Mouse (Mus musculus) embryo, embryonic 9.5 days (tissue): ENCODE results near the gene Gm43064.
"Not testable (repeated sequence)": the region's sequence is repeated elsewhere in the genome, so short reads cannot be mapped to it uniquely, and the experiment has no call there.

Experiments used
- DNase-seq: peaks from one replicate; pipeline ENCODE4 v3.0.0-alpha.2; 2017; ENCODE audit errors: extremely low spot score

Gm43064 gene

GRCm38 (mm10) chr3:103799507-103799906, 9.9 kb upstream of the Gm43064 start:
- no peak for DNase-seq

DNA sequence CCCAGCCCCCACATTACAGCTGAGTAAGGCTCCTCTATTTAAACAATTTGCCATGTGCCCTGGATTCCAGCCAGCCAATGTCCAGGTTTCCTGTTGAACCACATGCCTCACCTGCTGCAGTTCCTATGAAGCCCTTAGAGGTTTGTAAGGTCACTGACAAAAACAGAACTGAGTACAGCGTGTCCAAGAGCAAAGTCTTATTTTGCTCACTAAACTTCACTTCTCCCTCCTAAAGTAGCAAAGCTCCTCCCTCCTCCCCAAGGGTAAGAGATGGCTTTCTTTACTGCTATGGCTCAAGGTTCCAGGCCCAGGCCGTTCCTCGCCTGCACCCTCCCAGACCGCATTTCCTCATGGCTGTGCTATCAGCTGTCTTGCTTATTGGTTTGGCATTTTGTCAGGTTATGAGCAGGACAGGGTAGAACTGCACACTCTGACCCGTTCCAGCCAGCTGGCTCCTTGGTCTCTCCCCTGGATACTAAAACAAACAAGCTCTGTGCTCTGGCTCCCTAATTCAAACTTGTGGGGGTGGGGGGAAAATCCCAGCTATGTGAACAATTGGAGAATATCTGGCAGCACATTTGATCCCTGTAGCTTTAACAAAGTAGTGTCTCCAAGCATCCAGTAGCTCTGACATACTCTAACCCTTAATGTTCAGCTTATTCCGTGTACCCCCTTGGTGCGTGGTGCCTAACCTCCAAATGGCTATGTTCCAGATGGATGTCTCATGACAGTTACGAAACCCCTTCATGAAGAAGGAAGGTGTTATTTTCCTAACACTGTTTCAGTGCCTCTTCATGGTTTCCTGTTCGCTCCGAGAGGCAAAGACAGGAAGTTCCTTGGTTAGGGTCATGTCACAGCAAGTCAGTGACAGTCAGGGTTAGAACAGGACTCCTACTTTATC, 7.5 kb upstream of the Gm43064 start:
- no peak for DNase-seq

- DNase-seq = no peak
Observed at GRCm38 (mm10) chr3:103802861-103803260, 6.5 kb upstream of the Gm43064 start.

DNA sequence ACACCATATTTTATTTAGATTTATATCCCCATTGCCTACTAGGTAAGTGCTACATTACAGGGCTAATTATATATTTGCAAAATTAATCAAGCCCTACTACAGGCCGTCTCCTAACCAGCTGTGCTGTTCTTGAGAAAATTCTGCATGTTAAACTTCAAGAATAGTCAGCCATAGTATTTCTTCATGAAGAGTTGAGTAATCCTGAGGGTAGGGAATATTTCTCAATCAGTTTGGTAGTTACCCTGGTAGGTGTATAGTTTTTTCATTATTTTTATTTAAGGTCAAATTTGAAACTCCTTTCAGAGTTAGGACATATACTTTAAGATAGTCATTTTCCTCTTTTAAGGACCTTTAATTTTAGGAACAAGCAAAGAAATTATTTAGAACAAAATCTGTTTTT, 3.7 kb upstream of the Gm43064 start:
- DNase-seq = no peak

DNA sequence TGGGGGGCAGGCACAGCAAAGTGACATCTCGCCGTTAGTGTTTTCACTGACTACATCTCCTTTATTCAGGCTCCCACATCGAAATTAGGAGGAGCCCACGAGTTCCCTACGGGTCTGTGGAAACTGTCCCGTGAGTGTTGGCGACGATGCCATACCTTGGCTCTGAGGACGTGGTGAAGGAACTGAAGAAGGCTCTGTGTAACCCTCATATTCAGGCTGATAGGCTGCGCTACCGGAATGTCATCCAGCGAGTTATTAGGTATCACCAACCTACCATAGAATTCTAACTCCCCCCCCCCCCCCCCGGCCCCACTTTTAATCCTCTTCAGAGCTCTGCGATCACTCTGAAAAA, 402 bp downstream of the Gm43064 start:
- DNase-seq = no peak

DNA sequence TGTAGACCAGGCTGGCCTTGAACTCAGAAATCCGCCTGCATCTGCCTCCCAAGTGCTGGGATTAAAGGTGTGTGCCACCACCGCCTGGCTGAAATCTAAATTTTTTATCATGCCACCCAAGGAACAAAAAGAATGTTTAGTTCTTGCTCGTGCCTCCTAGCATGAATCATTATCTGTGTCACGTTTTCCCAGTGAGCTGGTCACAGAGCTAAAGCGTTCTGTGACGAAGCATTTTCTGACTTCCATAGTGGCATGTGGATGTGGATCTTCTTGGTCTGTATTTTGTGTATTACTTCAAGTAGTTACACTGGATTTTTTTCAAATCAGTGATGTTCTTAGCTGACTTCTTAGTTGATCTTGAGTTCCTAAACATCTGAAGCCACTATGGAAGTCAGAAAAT, 1.6 kb downstream of the Gm43064 start:
- no peak for DNase-seq

GRCm38 (mm10) chr3:103827548-103827947, 18.2 kb downstream of the Gm43064 start:
- no peak for DNase-seq

DNA sequence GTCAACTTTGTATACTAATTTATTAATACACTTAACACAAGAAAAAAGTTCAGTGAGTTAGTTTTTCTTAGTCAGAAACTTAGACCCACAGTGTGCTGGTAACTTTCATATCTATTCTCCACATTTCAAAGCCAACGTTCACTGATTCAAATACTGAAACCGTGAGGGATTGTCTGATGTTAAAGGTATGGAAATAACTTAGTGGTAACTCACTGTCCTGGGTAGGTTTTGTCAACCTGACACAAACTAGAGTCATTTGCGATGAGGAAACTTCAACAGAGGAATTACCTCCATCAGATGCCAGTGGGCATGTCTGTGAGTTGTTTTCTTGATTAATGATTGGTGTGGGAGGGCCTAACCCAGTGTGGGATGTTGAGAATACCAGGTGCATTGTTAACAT, 19.7 kb downstream of the Gm43064 start:
- DNase-seq = no peak

DNA sequence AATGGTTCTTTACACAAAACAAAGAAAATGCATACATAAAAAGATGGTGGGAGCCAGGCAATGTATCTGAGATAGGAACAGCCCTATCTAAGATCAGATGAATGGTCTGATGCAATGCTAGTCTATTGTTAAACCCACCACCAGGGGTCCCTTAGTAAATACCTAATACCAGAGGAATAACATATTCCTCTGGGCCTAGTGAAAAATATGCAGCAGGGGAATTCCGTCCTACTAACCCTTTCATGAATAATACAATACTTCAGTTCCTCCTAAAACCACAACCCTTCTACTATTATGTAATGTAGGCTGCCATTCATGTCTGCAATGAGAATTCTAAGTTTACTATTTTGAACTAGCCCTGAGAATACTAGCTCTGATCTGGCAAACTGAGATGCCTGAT, 21.3 kb downstream of the Gm43064 start:
- DNase-seq = not testable (repeated sequence)

GRCm38 (mm10) chr3:103831146-103831545, 21.8 kb downstream of the Gm43064 start:
- DNase-seq = no peak

GRCm38 (mm10) chr3:103832426-103832825, 23.1 kb downstream of the Gm43064 start, which contains the start of gene Bcl2l15:
TSS of gene Bcl2l15 (plus strand) at chr3:103832601.
- no peak for DNase-seq

DNA sequence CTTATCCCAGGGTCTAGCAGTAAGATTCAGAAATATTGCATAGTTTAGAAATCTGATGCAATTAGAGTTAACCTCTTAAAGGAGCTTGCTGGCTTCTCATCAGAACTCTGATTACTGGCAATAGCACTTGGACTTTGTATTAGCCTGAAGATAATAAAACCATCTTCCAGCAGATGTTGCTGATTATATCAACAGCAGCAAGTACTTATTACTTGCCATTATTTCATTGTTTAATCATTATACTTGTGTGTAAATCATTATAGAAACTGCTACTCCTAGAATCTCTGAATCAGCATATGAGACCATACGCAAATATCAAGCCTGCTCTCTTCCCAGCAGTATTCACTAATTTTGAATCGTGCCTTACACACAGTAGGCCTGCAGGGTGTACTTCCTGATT, 24.6 kb downstream of the Gm43064 start:
- DNase-seq = no peak

- no peak for DNase-seq
Observed at GRCm38 (mm10) chr3:103835272-103835950, 26.0 kb downstream of the Gm43064 start.

GRCm38 (mm10) chr3:103835951-103836310, 26.6 kb downstream of the Gm43064 start:
- DNase-seq = no peak

- no peak for DNase-seq
Observed at GRCm38 (mm10) chr3:103836453-103836852, 27.1 kb downstream of the Gm43064 start.

DNA sequence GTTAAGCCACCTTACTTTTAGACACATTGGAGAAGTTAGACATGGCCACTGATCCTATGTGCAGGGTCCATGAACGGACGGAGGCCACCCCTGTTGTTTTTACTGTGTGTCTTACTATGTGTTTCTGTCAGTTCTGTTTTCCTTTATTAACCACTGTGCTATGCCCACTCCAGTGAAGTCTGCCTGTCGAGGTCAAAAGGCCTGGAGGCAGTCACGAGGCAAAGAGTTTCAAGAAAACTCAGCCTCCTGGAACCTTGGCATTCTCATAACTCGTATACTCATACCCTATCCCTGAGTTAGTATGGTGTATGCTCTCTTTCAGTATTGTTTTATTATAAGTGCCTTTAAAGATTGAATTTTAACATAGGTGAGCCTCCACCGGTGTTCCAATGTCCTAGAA, 30.3 kb downstream of the Gm43064 start:
- DNase-seq = no peak

GRCm38 (mm10) chr3:103840195-103840594, 30.8 kb downstream of the Gm43064 start:
- not testable (repeated sequence) for DNase-seq

DNA sequence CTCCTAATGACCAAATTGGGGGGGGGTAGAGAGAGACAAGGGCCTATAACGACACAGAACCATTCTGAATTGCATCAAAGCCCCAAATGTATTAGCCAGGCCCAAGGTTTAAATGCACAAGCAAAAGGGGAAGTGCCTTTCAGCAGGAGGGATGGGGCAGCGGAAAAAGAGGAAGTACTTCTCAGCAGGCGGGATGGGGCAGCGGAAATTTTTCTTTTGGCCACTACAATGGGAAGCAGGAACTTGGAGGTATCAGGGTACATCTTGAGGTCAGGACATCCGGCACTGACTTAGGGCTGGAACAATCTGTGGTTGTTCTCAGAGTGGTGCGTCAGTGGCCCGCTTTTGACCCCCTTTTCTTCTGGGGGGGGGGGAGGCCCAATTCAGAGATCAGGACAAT, 31.6 kb downstream of the Gm43064 start:
- not testable (repeated sequence) for DNase-seq

DNA sequence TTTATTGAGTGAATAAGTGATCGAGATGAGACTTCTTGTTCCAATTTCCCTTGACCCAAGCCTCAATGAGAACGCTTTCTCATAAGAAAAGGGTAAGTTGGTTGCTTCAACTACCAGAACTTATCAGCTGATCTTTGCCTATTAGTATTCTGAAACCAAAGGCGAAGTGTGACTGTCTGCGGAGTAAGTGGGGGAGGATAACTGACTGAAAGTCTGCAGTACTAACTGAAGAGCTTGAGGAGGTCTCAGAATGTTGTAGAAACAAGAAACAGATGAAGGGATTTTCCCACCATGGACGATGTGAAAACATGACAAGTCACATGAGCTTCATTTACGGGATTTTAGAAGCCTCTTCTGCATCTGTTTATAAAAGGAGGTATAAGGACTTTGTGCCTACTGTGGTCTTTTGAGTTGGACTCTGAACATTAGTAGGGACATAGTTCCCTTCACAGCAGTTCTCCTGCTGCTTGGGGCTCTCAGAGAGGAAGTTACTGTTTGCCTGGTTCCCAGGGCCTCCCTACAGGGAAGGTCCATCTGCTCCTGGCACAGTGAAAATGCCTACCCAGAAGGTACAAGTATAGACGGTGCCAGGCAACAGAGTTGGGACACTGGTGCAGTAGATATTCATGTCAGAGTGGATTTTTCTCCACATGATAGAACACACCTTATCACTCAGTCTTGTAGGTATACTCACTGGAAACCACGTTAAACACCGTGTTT, 41.4 kb downstream of the Gm43064 start:
- no peak for DNase-seq

- DNase-seq = no peak
Observed at GRCm38 (mm10) chr3:103851481-103851880, 42.1 kb downstream of the Gm43064 start.

DNA sequence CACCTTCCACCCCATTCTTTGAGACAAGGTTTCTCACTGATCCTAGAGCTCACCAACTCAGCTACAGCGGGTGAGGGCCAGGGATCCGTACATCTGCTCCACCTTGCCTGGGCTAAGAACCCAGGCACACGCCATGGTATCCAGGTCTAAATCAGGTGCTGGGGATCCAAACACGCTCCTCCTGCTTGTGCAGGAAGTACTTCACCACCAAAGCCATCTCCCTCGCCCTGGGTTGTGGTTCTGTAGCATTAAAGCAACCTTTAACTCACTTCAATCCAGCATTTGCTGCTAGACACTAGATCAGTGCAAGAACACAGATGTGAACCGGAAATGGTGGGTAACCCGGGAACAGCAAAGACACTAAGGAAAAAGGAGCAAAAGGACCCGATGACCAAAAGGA, 42.5 kb downstream of the Gm43064 start:
- DNase-seq = no peak

DNA sequence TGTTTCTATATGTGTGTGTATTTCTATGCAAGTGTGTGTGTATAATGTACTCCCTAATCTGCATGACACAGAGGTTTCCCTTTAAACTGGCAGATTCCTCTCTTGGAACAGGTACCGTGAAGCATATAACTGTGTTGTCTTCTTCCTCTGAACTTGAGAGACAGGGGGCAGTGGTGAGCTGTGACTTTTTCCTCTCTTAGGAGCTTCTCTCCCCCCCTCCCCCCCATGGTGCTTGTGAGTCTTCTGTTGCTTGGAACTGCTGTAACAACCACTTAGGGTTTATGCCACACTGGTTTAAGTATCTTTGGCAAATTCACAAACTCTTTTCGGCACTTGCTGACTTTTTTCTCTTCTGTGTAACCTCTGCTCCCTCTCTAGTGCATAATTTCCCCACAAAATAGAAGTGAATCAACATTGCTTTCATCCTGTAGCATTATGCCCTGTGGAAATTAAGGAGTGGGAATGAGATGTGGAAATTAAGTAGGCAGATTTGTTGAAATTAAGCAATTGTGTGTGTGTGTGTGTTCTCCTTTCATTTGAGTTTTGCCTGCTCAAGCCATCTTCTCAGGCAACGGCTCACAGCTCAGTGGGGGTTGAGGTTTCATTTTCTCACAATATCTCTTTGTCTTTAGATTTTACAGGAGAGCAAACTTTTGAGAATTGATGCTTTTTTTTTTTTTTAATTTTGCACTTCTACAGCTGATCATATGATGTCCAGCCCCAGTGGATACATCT, 43.4 kb downstream of the Gm43064 start:
- DNase-seq = no peak
